Mouse (Mus musculus) kidney, adult 2 months (tissue): ENCODE results near the gene Abca5.

Experiments used
- CTCF ChIP-seq: fragments of 200-500 bp; conservative IDR thresholded peaks from 2 replicates; pipeline ENCODE4 v1.5.1; 2011; ENCODE audit warnings: low read depth, mild to moderate bottlenecking, control low read depth, low read length, moderate library complexity, mixed read lengths; ENCODE audit not compliant: insufficient read depth, insufficient read length
- POLR2A ChIP-seq: fragments of 200-500 bp; IDR thresholded peaks from one replicate; pipeline ENCODE4 v1.6.1; 2011; ENCODE audit warnings: low read depth, low read length, control low read depth

GRCm38 (mm10) chr11:110286331-110286730 lies 51.2 kb downstream of the Abca5 start:
- TF ChIP-seq CTCF (no peak), POLR2A (no peak)
